Mouse (Mus musculus) brain, adult 2 months (tissue): Measurements from ENCODE around the gene Ipp.

ENCODE experiments used
- DNase-seq: peaks from one replicate; pipeline ENCODE4 v3.0.0; 2011; ENCODE audit warnings: low read depth, low spot score

Gene Ipp

DNA sequence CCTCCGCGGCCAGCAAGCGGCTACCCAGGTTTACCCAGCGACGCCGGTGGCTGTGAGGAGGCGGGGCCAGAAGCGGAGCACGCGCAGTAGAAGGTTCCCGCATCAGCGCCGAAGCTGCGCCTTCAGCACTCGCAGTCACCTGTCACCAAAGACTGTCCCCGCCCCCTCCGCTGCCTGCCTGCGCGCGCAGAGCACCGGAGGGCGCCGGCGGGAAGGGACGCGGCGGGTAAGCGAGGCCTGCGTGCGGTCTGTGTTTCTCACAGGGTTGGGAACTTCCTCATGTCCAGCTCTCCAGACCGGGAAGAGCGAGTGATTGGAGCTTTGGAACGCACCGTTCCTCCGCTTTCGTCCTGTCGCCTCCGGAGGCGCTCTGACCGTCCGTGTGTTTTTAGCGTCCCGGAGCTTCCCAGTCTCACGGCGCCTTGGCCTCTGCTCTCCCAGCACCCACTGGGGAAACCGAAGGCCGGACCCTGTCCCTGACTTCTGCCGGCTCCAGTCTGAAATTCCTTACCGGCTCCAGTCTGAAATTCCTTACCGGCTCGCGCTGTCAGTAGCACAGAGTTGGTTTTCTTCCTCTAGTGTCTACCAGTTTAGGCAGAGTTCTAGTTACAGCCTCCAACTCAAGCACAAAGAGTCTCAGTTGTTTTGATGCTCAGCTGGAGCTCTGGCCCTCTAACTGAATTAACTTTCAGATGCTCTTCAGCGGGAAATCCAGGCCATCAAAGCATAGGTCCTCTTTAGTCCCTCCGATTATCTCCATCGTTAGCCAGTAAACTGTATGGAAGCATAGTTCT lies at the start of gene Ipp:
Gene Ipp (plus strand): TSS at position 125 of the 794 bp plus-strand sequence.
- DNase-seq: peak; percentile 98

- no peak for DNase-seq
Measured at GRCm38 (mm10) chr4:116461943-116462342, 45.4 kb upstream of the Ipp start.

- peak; percentile 26 for DNase-seq
Measured at GRCm38 (mm10) chr4:116463231-116464125, 43.9 kb upstream of the Ipp start.

DNA sequence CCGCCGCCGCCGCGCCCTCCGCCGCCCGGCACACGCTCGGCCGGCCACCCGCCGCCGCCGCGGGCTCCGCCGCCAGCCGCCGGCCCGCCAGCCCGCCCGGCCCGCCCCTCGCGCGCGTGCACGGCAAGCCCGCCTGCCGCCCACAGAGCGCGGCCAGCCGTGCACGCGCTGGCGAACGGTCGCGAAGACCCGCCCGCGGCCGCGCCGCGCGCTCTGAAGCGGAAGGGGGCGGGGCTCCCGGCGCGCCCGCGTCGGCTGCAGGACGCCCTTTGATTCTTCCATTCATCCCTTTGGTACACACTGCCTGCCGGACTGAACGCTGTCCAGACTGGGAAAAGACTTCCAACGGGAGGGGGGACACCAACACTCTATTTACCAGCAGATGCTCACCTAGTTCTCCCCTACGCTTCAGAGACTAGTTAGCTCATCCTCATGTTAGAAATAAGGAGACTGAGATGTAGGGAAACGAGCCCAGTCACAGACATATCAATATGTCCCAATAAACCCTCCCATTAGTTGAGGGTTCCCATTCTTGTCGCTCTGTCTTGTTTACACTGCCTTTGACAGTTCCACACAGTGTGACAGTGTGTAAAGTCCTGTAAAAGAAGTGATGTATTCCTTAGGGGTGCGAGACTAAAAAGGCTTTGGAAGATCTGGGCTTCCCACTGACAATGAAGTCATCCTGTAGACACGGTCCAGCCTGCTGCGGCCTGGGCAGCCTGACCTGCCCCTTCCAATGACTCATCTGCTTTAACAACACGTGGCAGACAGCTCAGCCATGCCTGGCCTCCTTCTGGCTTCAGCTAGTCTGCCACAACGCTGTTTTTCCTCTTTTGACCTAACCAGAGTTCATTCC lies 43.0 kb upstream of the Ipp start, which contains the start of gene Mast2:
Gene Mast2 (minus strand): TSS at position 58 of the 856 bp plus-strand sequence.
- DNase-seq: peak; percentile 95

- no peak for DNase-seq
Measured at GRCm38 (mm10) chr4:116481322-116481721, 26.0 kb upstream of the Ipp start.

DNA sequence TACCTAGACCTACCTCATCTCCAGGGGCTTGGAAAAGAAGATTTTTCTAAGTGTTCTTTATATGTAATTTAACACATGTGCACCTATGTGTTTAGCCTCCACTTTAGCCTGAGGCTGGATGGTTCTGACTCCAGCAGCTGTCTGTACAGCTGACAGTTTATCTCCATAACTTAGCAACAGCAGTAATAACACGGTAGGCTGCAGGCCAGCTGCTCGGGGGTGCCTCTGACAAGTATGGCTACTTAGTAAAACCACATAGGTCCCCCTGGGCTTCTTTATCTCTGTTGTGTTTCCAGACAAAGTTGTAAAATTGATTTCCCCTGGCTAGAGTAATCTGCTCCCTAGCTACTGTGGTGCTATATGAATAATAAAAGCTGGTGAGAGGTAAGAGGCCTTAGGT lies 23.9 kb upstream of the Ipp start:
- no peak for DNase-seq

DNA sequence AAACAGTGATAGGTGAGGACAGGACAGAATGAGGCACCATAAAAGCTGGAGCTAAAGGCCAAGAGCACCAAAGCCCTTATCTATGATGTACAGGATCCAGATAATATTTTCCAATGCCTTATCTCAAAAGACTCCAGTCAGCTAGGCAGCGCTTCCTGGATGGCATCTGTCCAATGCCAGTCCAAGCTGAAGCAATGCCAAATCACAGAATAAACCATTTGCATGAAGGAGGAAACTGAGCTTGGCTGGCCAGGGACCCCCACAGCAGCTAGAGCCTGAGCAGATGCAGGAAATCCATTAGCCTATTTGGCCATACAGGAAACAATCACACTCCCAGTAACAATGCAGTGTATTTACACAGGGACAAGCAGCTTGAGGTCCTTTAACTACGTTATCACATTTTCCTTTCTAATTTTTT lies 16.2 kb upstream of the Ipp start:
- DNase-seq: peak; percentile 9

DNA sequence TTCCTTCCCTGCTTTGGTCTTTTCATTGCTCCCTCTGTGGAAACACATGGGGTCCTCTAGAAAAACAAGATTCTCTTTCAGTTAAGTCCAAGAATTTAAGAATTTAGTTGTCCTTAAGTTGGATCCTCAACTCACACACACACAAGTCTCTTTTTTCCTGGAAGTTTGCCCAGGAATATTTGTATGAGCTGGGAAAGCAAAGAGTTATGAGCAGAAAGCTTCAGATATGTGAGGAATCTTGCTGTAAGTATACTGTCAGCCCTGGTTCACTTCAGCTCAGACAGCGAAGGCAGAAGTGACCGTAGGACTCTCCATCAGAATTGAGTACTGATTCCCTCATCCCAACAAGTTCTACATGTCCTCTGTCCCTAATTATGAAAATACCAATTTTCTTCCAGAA lies 15.5 kb upstream of the Ipp start:
- peak; percentile 28 for DNase-seq

DNA sequence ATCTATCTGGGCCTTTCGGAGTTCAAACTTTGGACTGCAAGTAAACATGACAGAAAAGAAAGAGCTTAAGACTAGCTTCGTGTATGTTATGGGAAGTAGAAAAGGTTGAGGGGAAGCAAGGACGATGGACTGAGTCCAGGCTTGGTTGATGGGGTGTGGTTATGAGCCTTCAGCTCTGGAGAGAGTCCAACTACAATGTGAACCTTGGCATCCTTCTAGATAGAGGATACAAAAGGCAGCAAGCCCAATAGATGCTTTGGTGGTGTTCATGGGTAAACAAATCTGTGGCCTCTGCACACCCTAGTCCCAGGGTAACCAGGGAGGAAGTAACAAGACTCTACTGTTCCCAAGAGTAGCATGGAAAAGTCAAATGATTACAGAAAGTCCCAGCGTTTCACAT lies 14.9 kb upstream of the Ipp start:
- no peak for DNase-seq

GRCm38 (mm10) chr4:116493646-116494045 lies 13.7 kb upstream of the Ipp start:
- DNase-seq: no peak

DNA sequence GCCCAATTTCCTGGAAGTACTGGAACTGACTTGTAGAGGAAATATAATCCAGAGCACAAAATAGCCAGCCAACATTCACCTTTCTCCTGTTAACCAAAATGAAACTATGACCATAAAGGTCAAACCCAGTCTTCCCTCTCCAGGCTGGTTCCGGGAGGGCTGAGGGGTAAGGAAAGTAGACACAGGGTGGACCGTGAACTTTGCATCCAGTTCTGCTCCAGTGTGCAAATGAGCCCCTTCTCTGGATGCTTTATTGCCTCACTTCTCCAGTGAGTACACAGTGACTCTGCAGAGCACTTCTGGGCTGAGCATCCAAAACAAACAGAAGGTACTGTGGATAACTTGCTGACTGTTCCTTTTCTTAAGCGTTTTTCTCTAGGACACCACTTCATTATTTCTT lies 7.4 kb upstream of the Ipp start:
- no peak for DNase-seq

DNA sequence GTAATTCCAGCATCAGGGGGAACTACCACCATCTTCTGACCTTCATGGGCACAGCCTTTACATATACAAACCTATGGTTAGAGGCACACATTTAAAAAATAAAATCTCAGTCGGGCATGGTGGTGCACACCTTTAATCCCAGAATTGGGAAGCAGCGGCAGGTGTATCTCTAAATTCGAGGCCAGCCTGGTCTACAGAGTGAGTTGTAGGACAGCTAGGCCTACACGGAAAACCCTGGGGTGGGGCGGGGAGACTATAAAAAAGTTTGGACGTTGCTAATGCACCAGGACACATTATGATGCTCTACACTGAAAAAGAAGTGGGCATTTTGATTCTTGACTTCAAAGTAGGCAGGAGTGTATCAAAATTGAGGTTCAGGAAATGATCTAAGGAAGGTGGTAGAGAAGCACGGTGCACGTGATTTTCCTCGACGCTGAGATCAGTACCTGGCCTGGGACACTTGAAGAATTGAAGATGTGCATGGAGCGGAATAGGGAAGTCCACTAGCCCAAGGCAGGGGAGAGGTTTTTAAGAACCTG lies 394 bp upstream of the Ipp start:
- DNase-seq: no peak

GRCm38 (mm10) chr4:116531109-116531508 lies 23.8 kb downstream of the Ipp start:
- no peak for DNase-seq

DNA sequence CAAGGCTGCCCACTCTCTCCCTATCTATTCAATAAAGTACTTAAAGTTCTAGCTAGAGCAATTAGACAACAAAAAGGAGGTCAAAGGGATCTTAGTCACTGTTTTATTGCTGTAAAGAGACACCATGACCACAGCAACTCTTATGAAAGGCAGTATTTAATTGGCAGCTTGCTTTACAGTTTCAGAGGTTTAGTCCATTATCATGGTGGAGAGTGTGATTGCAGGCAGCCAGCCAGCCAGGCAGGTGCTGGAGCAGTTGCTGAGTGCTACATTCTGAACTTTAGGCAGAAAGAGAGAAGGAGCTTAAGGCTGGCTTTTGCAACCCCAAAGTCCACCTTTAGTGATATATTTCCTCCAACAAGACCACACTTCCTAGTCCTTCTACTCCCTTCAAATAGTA lies 29.0 kb downstream of the Ipp start:
- no peak for DNase-seq

DNA sequence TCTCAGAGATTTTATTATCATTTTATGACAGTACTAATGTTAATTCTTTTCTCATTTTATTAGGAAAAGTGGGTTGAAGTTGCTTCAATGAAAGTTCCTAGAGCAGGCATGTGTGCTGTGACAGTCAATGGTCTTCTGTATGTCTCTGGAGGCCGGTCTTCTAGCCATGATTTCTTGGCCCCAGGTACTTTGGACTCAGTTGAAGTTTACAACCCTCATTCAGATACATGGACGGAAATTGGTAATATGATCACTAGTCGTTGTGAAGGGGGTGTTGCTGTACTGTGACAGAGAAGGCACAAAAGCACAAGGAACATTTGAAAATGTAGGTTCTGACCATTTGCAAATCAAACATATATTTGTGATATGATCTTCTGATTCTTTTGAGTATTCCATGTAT lies 30.4 kb downstream of the Ipp start:
- no peak for DNase-seq

DNA sequence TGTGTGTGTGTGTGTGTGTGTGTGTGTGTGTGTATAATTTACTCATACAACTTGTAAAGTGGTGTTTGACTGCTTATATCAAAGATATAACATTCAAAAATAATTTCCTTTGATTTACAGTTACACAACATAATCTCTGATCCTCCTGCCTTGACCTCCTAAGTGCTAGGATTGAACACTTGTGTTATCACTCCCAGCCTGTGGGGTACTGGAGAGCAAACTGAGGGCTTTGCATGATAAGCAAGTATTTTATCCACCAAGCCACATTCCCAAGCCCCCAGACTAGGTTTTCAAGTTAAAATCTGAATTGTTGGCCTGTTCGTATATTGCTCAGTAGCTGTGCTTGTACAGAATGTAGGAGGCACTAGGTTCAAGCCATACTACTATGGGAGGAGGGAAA lies 43.1 kb downstream of the Ipp start:
- DNase-seq: no peak

- DNase-seq: no peak
Measured at GRCm38 (mm10) chr4:116553035-116553434, 45.7 kb downstream of the Ipp start.

GRCm38 (mm10) chr4:116555413-116556300 lies 48.3 kb downstream of the Ipp start, which contains the start of gene Tmem69:
Gene Tmem69 (minus strand): TSS chr4:116555936.
- DNase-seq: peak; percentile 94

- DNase-seq: peak; percentile 97
Measured at GRCm38 (mm10) chr4:116556561-116557305, 49.4 kb downstream of the Ipp start.
